Mouse (Mus musculus): ENCODE data around the gene Daam1. TPM values are rescaled to one million over a fixed set of nuclear protein-coding genes. Genes with fewer than 3 reads are reported as not detected.

Gene Daam1
- polyA plus RNA-seq, 2 experiments, result 10.7 to 11.8 TPM

- Histone ChIP-seq H3K4me3 (replicated peaks; ENCODE audit: low read length) (no peak overlapping the region), H3K36me3 (ENCODE audit: control insufficient read depth, insufficient read depth, low read length) (peaks cover 48% of the 10 kb centered on the region), H3K4me1 (ENCODE audit: control insufficient read depth, insufficient read depth, low read length) (0 out of 2 replicates have a peak, but pooled peaks cover 2% of the 10 kb centered on the region), H3K27ac (replicated peaks; ENCODE audit: low read depth, low read length) (no peak overlapping the region), H3K9ac (ENCODE audit: low read depth, low read length, severe bottlenecking) (no peak overlapping the region), H3K27me3 (ENCODE audit: control insufficient read depth, insufficient read depth, low read length) (no peaks in the 10 kb centered on the region), H3K4me2 (replicated peaks; ENCODE audit: low read depth, low read length, severe bottlenecking) (no peak overlapping the region), H3K9me3 (ENCODE audit: control insufficient read depth, low read length) (no peaks in the 10 kb centered on the region)
- no peak for ATAC-seq (ENCODE audit: low FRiP score, low read depth)
- 76% methylated on average over 10 of the region's 10 CpGs for WGBS
- TF ChIP-seq POLR2A (IDR thresholded peaks at IDR 0.05; ENCODE audit: borderline replicate concordance, extremely low read depth, insufficient read depth, insufficient read length), result no peak
- no peak for DNase-seq (ENCODE audit: low spot score)
Measured at GRCm38 (mm10) chr12:71983102-71983715, 152.3 kb downstream of the Daam1 start.

- Histone ChIP-seq H3K27me3 (ENCODE audit: control insufficient read depth, insufficient read depth, low read length) (no peaks in the 10 kb centered on the region), H3K27ac (replicated peaks; ENCODE audit: low read depth, low read length) (no peak overlapping the region), H3K9ac (ENCODE audit: low read depth, low read length, severe bottlenecking) (no peak overlapping the region), H3K4me3 (replicated peaks; ENCODE audit: low read length) (no peak overlapping the region), H3K4me2 (replicated peaks; ENCODE audit: low read depth, low read length, severe bottlenecking) (no peak overlapping the region), H3K9me3 (ENCODE audit: control insufficient read depth, low read length) (no peaks in the 10 kb centered on the region), H3K36me3 (ENCODE audit: control insufficient read depth, insufficient read depth, low read length) (peaks cover 55% of the 10 kb centered on the region), H3K4me1 (ENCODE audit: control insufficient read depth, insufficient read depth, low read length) (no peaks in the 10 kb centered on the region)
- TF ChIP-seq POLR2A (IDR thresholded peaks at IDR 0.05; ENCODE audit: borderline replicate concordance, extremely low read depth, insufficient read depth, insufficient read length), result no peak
- 80% methylated on average over 2 of the region's 2 CpGs for WGBS
- ATAC-seq (ENCODE audit: low FRiP score, low read depth), result no peak
- no peak for DNase-seq (ENCODE audit: low spot score)
Measured at GRCm38 (mm10) chr12:71987161-71987560, 156.3 kb downstream of the Daam1 start.

GRCm38 (mm10) chr12:71987885-71988284 lies 157.0 kb downstream of the Daam1 start:
- DNase-seq (ENCODE audit: low spot score) (no peak), ATAC-seq (ENCODE audit: low FRiP score, low read depth) (no peak)
- no peak for TF ChIP-seq POLR2A (IDR thresholded peaks at IDR 0.05; ENCODE audit: borderline replicate concordance, extremely low read depth, insufficient read depth, insufficient read length)
- 87% methylated on average over 4 of the region's 4 CpGs for WGBS
- Histone ChIP-seq H3K9ac (ENCODE audit: low read depth, low read length, severe bottlenecking) (no peak overlapping the region), H3K4me2 (replicated peaks; ENCODE audit: low read depth, low read length, severe bottlenecking) (no peak overlapping the region), H3K4me3 (replicated peaks; ENCODE audit: low read length) (no peak overlapping the region), H3K9me3 (ENCODE audit: control insufficient read depth, low read length) (no peaks in the 10 kb centered on the region), H3K27ac (replicated peaks; ENCODE audit: low read depth, low read length) (no peak overlapping the region), H3K4me1 (ENCODE audit: control insufficient read depth, insufficient read depth, low read length) (no peaks in the 10 kb centered on the region), H3K36me3 (ENCODE audit: control insufficient read depth, insufficient read depth, low read length) (peaks cover 55% of the 10 kb centered on the region), H3K27me3 (ENCODE audit: control insufficient read depth, insufficient read depth, low read length) (no peaks in the 10 kb centered on the region)

- 96% methylated on average over 17 of the region's 17 CpGs for WGBS
- Histone ChIP-seq H3K9me3 (ENCODE audit: control insufficient read depth, low read length) (no peaks in the 10 kb centered on the region), H3K27ac (replicated peaks; ENCODE audit: low read depth, low read length) (no peak overlapping the region), H3K36me3 (ENCODE audit: control insufficient read depth, insufficient read depth, low read length) (peaks cover 59% of the 10 kb centered on the region), H3K9ac (ENCODE audit: low read depth, low read length, severe bottlenecking) (no peak overlapping the region), H3K4me3 (replicated peaks; ENCODE audit: low read length) (no peak overlapping the region), H3K4me1 (ENCODE audit: control insufficient read depth, insufficient read depth, low read length) (no peaks in the 10 kb centered on the region), H3K4me2 (replicated peaks; ENCODE audit: low read depth, low read length, severe bottlenecking) (no peak overlapping the region), H3K27me3 (ENCODE audit: control insufficient read depth, insufficient read depth, low read length) (no peaks in the 10 kb centered on the region)
- ATAC-seq (ENCODE audit: low FRiP score, low read depth), result no peak
- no peak for TF ChIP-seq POLR2A (IDR thresholded peaks at IDR 0.05; ENCODE audit: borderline replicate concordance, extremely low read depth, insufficient read depth, insufficient read length)
- no peak for DNase-seq (ENCODE audit: low spot score)
Measured at GRCm38 (mm10) chr12:71989596-71989995, 158.7 kb downstream of the Daam1 start.

- Histone ChIP-seq H3K4me1 (ENCODE audit: control insufficient read depth, insufficient read depth, low read length) (no peaks in the 10 kb centered on the region), H3K27me3 (ENCODE audit: control insufficient read depth, insufficient read depth, low read length) (no peaks in the 10 kb centered on the region), H3K36me3 (ENCODE audit: control insufficient read depth, insufficient read depth, low read length) (peaks cover 38% of the 10 kb centered on the region), H3K9ac (ENCODE audit: low read depth, low read length, severe bottlenecking) (no peak overlapping the region), H3K9me3 (ENCODE audit: control insufficient read depth, low read length) (no peaks in the 10 kb centered on the region), H3K4me2 (replicated peaks; ENCODE audit: low read depth, low read length, severe bottlenecking) (no peak overlapping the region), H3K27ac (replicated peaks; ENCODE audit: low read depth, low read length) (no peak overlapping the region), H3K4me3 (replicated peaks; ENCODE audit: low read length) (no peak overlapping the region)
- no peak for TF ChIP-seq POLR2A (IDR thresholded peaks at IDR 0.05; ENCODE audit: borderline replicate concordance, extremely low read depth, insufficient read depth, insufficient read length)
- no peak for DNase-seq (ENCODE audit: low spot score)
- 95% methylated on average over 18 of the region's 18 CpGs for WGBS
- no peak for ATAC-seq (ENCODE audit: low FRiP score, low read depth)
Measured at GRCm38 (mm10) chr12:71992599-71993210, 161.8 kb downstream of the Daam1 start.

All from limb, embryonic 14.5 days (tissue).